In genomic region chr2:48826380-48826779, GRCm38 (mm10) we compare ENCODE assay signal across 26 mouse cellular contexts.
"Had no signal": no experiment of that assay in that cellular context is flagged by ENCODE, and none has a peak within 500 bp of the region (broad histone marks: within the 10 kb centered on the region; RNA-seq: fewer than 3 reads in every experiment).

No protein-coding gene starts in this region.

- DNase-seq: gastrocnemius, postnatal 14 days; gastrocnemius, postnatal 36 days; heart, adult 11 months; heart, adult 2 months; heart, postnatal 10 days; heart, postnatal 4 days; kidney, adult 18-20 months; kidney, adult 8-10 months; kidney, postnatal 10 days; kidney, postnatal 25 days; kidney, postnatal 4 days; liver; liver, embryonic 13.5 days had no signal

- H3K27me3 ChIP-seq: hindbrain, embryonic 12.5 days; intestine, embryonic 15.5 days; limb, embryonic 12.5 days; liver, embryonic 13.5 days; liver, embryonic 15.5 days had no signal

- H3K4me2 ChIP-seq: heart, embryonic 11.5 days; hindbrain, embryonic 12.5 days; hindbrain, embryonic 14.5 days; intestine, embryonic 15.5 days; limb, embryonic 12.5 days; liver, embryonic 11.5 days; liver, embryonic 13.5 days; liver, embryonic 15.5 days had no signal

- H3K4me1 ChIP-seq: hindbrain, embryonic 10.5 days; hindbrain, embryonic 12.5 days; intestine, embryonic 15.5 days; limb, embryonic 10.5 days; liver, embryonic 15.5 days had no signal

- H3K9ac ChIP-seq: hindbrain, embryonic 12.5 days; hindbrain, embryonic 14.5 days; intestine, embryonic 15.5 days; limb, embryonic 12.5 days; liver, embryonic 13.5 days; liver, embryonic 15.5 days had no signal

- H3K27ac ChIP-seq: heart, adult 2 months; hindbrain, embryonic 10.5 days; hindbrain, embryonic 12.5 days; hindbrain, embryonic 14.5 days; intestine, embryonic 15.5 days; layer of hippocampus, adult 2 months; left cerebral cortex, adult 2 months; limb, embryonic 10.5 days; limb, embryonic 12.5 days; liver, embryonic 13.5 days; liver, embryonic 15.5 days had no signal

- ATAC-seq: hindbrain, embryonic 16.5 days; inflammation-experienced regulatory T-cells, adult 6 months had no signal

- H3K9me3 ChIP-seq: hindbrain, embryonic 10.5 days; hindbrain, embryonic 12.5 days; intestine, embryonic 15.5 days; limb, embryonic 10.5 days; limb, embryonic 12.5 days; liver, embryonic 13.5 days; liver, embryonic 15.5 days had no signal

- H3K4me3 ChIP-seq: heart, adult 2 months; hindbrain, embryonic 10.5 days; hindbrain, embryonic 12.5 days; intestine, embryonic 15.5 days; layer of hippocampus, adult 2 months; left cerebral cortex, adult 2 months; limb, embryonic 10.5 days; limb, embryonic 12.5 days; liver, embryonic 13.5 days; liver, embryonic 15.5 days had no signal

- H3K36me3 ChIP-seq: hindbrain, embryonic 10.5 days; hindbrain, embryonic 12.5 days; intestine, embryonic 15.5 days; limb, embryonic 10.5 days; limb, embryonic 12.5 days; liver, embryonic 13.5 days; liver, embryonic 15.5 days had no signal
